Mouse (Mus musculus): Measurements from ENCODE around the gene Boc.

DNA sequence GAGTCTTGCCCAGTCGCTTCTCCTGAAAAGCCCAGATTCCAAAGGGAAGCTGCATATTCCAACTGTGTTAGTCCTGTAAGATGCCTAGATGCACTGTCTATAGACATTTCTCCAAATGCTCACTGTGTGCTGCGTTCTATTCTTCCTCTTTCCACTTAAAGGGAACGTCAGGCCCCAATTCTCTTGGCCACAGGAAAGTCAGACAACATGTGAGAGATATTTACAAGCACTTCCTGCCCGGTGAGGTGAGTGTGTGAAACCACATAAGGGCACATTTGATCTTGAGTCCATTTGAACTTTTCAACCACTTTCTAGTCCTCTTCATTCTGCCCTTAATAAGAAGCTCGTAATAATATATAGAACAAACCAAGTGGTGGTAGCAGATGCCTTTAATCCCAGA, 50.7 kb downstream of the Boc start:
- TF ChIP-seq CTCF (IDR thresholded peaks at IDR 0.05; ENCODE audit: insufficient read depth, low read length) (no peak), POLR2A (IDR thresholded peaks at IDR 0.05; ENCODE audit: borderline replicate concordance, extremely low read depth, low read depth, low read length) (no peak)
